Mouse (Mus musculus): Measurements from ENCODE around the gene Defb25. TPM values are rescaled to one million over a fixed set of nuclear protein-coding genes. Genes with fewer than 3 reads are reported as not detected.

Gene Defb25
- polyA plus RNA-seq, 1 experiment: not detected

GRCm38 (mm10) chr2:152633334-152633733, 10.5 kb upstream of the Defb25 start:
- H3K4me3 ChIP-seq (replicated peaks): no peak overlapping the region
- no peak for TF ChIP-seq GATA1 (IDR thresholded peaks at IDR 0.05; ENCODE audit: low read length)
- no peak for TF ChIP-seq TAL1 (IDR thresholded peaks at IDR 0.05; ENCODE audit: low read length)
- peaks cover 17% of the 10 kb centered on the region for H3K27me3 ChIP-seq (ENCODE audit: control insufficient read depth)
- H3K36me3 ChIP-seq (ENCODE audit: control insufficient read depth): no peaks in the 10 kb centered on the region
- no peaks in the 10 kb centered on the region for H3K9me3 ChIP-seq (ENCODE audit: control insufficient read depth, low read length)
- no peaks in the 10 kb centered on the region for H3K4me1 ChIP-seq (ENCODE audit: control insufficient read depth)

DNA sequence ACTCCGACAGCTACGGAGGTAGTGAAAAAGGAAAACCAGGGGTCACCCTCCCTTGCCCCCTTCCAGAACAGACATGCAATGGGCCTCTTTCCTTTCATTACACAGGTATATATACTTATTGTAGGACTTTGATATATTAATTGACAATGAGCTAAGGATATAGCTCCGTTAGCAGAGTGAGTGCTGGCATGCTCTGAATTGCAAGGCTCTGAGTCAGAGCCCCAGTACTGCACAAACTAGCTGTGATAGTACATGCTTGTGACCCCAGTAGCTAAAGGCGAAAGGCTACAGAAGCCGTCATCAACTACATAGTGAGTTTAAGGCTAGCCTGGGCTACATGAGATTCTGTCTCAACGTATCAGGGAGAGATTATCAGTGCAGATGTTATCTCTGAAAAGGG, 7.1 kb upstream of the Defb25 start:
- Histone ChIP-seq H3K4me3 (replicated peaks) (no peak overlapping the region), H3K9me3 (ENCODE audit: control insufficient read depth, low read length) (no peaks in the 10 kb centered on the region), H3K4me1 (ENCODE audit: control insufficient read depth) (peaks cover 2% of the 10 kb centered on the region; the same call in 1 of the 2 replicates), H3K36me3 (ENCODE audit: control insufficient read depth) (no peaks in the 10 kb centered on the region), H3K27me3 (ENCODE audit: control insufficient read depth) (peaks cover 49% of the 10 kb centered on the region)
- TF ChIP-seq GATA1 (IDR thresholded peaks at IDR 0.05; ENCODE audit: low read length): no peak
- TF ChIP-seq TAL1 (IDR thresholded peaks at IDR 0.05; ENCODE audit: low read length): no peak

DNA sequence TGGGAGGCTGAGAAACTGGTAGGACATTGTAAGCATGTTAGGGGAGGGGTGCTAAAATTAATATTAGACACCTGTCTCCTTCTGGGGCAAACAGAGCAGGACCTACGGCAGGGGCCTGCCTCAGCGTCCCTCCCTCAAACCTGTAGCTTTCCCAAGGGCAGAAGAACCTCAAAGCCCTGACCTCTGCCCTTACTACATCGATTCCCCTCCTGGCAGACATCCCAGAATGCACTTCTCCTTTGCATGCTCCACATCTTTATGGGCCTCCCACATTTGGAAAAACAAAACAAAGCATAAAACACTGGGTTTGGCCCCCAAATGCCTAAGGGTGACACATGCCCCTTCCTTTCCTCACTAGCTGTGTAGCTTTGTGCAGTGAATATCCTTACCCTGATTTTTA, 6.4 kb upstream of the Defb25 start:
- TF ChIP-seq TAL1 (IDR thresholded peaks at IDR 0.05; ENCODE audit: low read length) (no peak), GATA1 (IDR thresholded peaks at IDR 0.05; ENCODE audit: low read length) (no peak)
- Histone ChIP-seq H3K36me3 (ENCODE audit: control insufficient read depth) (no peaks in the 10 kb centered on the region), H3K9me3 (ENCODE audit: control insufficient read depth, low read length) (no peaks in the 10 kb centered on the region), H3K4me3 (replicated peaks) (no peak overlapping the region), H3K4me1 (ENCODE audit: control insufficient read depth) (peaks cover 2% of the 10 kb centered on the region; the same call in 1 of the 2 replicates), H3K27me3 (ENCODE audit: control insufficient read depth) (peaks cover 50% of the 10 kb centered on the region)

GRCm38 (mm10) chr2:152628066-152628465, 5.2 kb upstream of the Defb25 start:
- TF ChIP-seq TAL1 (IDR thresholded peaks at IDR 0.05; ENCODE audit: low read length) (no peak), GATA1 (IDR thresholded peaks at IDR 0.05; ENCODE audit: low read length) (no peak)
- peaks cover 46% of the 10 kb centered on the region for H3K27me3 ChIP-seq (ENCODE audit: control insufficient read depth)
- peaks cover 2% of the 10 kb centered on the region; the same call in 1 of the 2 replicates for H3K4me1 ChIP-seq (ENCODE audit: control insufficient read depth)
- no peak overlapping the region for H3K4me3 ChIP-seq (replicated peaks)
- H3K9me3 ChIP-seq (ENCODE audit: control insufficient read depth, low read length): no peaks in the 10 kb centered on the region
- no peaks in the 10 kb centered on the region for H3K36me3 ChIP-seq (ENCODE audit: control insufficient read depth)

GRCm38 (mm10) chr2:152626774-152627591, 4.1 kb upstream of the Defb25 start, which contains the start of gene Rem1:
TSS of gene Rem1 (plus strand) at chr2:152626951.
- TF ChIP-seq TAL1 (IDR thresholded peaks at IDR 0.05; ENCODE audit: low read length) (no peak), GATA1 (IDR thresholded peaks at IDR 0.05; ENCODE audit: low read length) (no peak)
- Histone ChIP-seq H3K9me3 (ENCODE audit: control insufficient read depth, low read length) (no peaks in the 10 kb centered on the region), H3K36me3 (ENCODE audit: control insufficient read depth) (no peaks in the 10 kb centered on the region), H3K27me3 (ENCODE audit: control insufficient read depth) (peaks cover 46% of the 10 kb centered on the region), H3K4me1 (ENCODE audit: control insufficient read depth) (peaks cover 2% of the 10 kb centered on the region; the same call in 1 of the 2 replicates), H3K4me3 (replicated peaks) (no peak within 1 kb of the TSS)

DNA sequence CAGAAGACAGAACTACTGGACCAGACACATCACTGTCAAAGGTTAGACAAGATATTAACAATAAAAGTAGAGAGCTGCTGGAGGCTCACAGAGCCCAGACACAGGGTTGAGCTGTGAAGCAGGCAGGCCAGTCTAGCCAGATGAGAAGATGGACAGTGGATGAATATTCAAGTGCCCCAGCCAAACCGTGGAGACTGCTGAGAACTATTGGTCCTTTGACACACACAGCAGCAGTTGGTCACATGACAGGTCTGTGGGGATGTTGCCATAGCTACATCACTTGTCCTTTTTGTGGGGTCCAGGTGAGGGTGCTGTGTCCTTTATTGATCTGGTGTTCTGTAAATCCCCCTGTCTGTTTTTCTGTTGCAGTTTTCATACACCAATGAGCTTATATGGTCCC, 2.4 kb upstream of the Defb25 start:
- no peaks in the 10 kb centered on the region for H3K36me3 ChIP-seq (ENCODE audit: control insufficient read depth)
- no peak overlapping the region for H3K4me3 ChIP-seq (replicated peaks)
- TF ChIP-seq GATA1 (IDR thresholded peaks at IDR 0.05; ENCODE audit: low read length) (no peak), TAL1 (IDR thresholded peaks at IDR 0.05; ENCODE audit: low read length) (no peak)
- peaks cover 46% of the 10 kb centered on the region for H3K27me3 ChIP-seq (ENCODE audit: control insufficient read depth)
- peaks cover 2% of the 10 kb centered on the region; the same call in 1 of the 2 replicates for H3K4me1 ChIP-seq (ENCODE audit: control insufficient read depth)
- no peaks in the 10 kb centered on the region for H3K9me3 ChIP-seq (ENCODE audit: control insufficient read depth, low read length)

DNA sequence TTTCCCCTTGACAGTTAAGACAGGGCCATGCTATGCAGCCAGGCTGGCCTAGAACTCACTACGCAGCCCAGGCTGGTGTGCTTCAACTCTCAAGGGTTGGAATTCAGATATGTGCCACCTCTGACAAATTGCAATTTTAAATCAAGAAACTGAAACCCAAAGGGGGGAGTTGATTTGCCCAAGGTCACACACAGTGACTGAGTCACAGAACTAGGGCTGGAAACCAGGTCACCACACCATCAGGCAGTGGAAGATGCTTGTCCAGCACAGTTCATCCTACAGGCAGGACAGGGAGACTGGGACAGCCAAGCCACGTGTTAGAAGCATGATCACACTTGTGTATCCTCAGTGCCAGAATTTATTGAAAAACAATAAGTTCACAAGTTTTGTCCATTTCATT, 1.7 kb upstream of the Defb25 start:
- H3K27me3 ChIP-seq (ENCODE audit: control insufficient read depth): peaks cover 46% of the 10 kb centered on the region
- TF ChIP-seq GATA1 (IDR thresholded peaks at IDR 0.05; ENCODE audit: low read length) (no peak), TAL1 (IDR thresholded peaks at IDR 0.05; ENCODE audit: low read length) (no peak)

GRCm38 (mm10) chr2:152622151-152622550, 702 bp downstream of the Defb25 start:
- H3K27me3 ChIP-seq (ENCODE audit: control insufficient read depth): peaks cover 26% of the 10 kb centered on the region
- TF ChIP-seq TAL1 (IDR thresholded peaks at IDR 0.05; ENCODE audit: low read length) (no peak), GATA1 (IDR thresholded peaks at IDR 0.05; ENCODE audit: low read length) (no peak)
- H3K4me1 ChIP-seq (ENCODE audit: control insufficient read depth): peaks cover 2% of the 10 kb centered on the region; the same call in 1 of the 2 replicates
- no peaks in the 10 kb centered on the region for H3K36me3 ChIP-seq (ENCODE audit: control insufficient read depth)
- H3K4me3 ChIP-seq (replicated peaks): no peak overlapping the region
- H3K9me3 ChIP-seq (ENCODE audit: control insufficient read depth, low read length): no peaks in the 10 kb centered on the region

More for the DNA sequence above, 1.7 kb upstream of the Defb25 start:
- Histone ChIP-seq H3K36me3 (ENCODE audit: control insufficient read depth) (no peaks in the 10 kb centered on the region), H3K4me3 (replicated peaks) (no peak overlapping the region), H3K9me3 (ENCODE audit: control insufficient read depth, low read length) (no peaks in the 10 kb centered on the region), H3K4me1 (ENCODE audit: control insufficient read depth) (peaks cover 2% of the 10 kb centered on the region; the same call in 1 of the 2 replicates)

DNA sequence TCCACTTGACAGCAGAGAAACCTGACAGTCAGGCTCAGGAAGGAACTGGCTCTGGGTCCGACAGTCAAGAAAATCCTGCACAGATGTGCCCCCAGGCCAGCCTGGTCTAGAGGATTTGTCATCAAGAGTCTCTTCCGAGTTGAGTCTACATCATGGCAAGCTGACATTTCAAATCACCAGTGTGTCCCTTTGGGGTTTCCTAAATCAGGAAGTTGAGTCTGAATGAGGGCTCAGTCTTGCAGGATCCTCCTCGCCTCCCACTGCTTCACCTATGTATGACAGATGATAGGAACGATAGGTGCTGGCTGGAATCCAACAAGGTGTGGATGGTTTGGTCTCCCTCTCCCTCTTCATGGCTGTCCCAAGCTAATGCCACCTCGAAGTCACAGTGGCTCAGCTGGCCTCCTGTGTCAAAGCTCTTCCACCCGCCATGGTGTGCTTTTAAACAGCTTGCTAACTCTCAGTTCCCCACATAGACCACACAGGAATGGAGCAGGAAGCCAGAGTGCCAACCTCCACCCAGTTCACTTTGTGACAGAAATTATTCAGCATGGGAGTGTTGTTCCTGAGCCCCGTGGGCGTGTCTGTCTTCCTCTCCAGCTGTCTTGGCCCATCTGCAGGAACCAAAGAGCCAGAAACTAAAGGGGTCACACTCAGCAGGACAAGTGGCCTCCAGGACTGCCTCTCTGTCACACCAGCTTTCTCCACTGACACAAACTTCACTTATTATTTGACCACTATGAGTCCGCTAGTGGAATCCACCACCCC, 2.3 kb downstream of the Defb25 start:
- no peak overlapping the region for H3K4me3 ChIP-seq (replicated peaks)
- H3K9me3 ChIP-seq (ENCODE audit: control insufficient read depth, low read length): no peaks in the 10 kb centered on the region
- TF ChIP-seq TAL1 (IDR thresholded peaks at IDR 0.05; ENCODE audit: low read length) (no peak), GATA1 (IDR thresholded peaks at IDR 0.05; ENCODE audit: low read length) (no peak)
- no peaks in the 10 kb centered on the region for H3K4me1 ChIP-seq (ENCODE audit: control insufficient read depth)
- H3K27me3 ChIP-seq (ENCODE audit: control insufficient read depth): peaks cover 10% of the 10 kb centered on the region
- H3K36me3 ChIP-seq (ENCODE audit: control insufficient read depth): no peaks in the 10 kb centered on the region
